Mouse (Mus musculus) layer of hippocampus, adult 11-12 months (tissue): ENCODE measurements around the gene Myo15b.

Source experiments
- DNase-seq: peaks from one replicate; pipeline ENCODE4 v3.0.0; 2022; ENCODE audit warnings: low spot score

Myo15b gene

GRCm38 (mm10) chr11:115858354-115858753 lies at the start of gene Myo15b:
Gene Myo15b, plus strand, starts transcription at chr11:115858406.
- no peak for DNase-seq

GRCm38 (mm10) chr11:115808696-115809310 lies 49.4 kb upstream of the Myo15b start:
- DNase-seq: no peak

DNA sequence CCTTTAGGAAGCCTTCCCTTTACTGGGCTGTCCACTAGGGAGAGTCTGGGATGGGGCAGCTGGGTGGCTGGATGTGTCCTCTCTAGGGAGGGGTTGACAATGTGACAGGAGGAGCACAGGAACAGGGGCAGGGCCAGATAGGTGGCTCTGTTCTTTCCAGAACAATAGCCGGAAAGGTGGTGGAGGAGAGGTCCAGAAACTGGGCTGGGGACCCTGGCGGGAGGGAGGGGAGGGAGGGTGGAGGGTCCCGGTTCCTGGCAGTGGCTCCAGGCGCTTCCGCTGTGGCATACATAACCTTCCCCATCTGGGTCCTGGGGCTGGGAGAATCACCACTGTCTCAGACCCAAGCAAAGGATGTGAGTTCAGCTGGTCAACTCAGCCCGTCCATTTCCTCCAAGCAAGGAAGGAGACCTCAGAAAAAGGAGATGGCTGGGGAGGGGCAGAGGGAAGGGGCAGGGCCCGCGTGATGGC lies 48.9 kb upstream of the Myo15b start:
- no peak for DNase-seq

GRCm38 (mm10) chr11:115810377-115810776 lies 47.8 kb upstream of the Myo15b start:
- DNase-seq: no peak

- DNase-seq: no peak
These were observed 46.7 kb upstream of the Myo15b start for GRCm38 (mm10) chr11:115811381-115812093.

- no peak for DNase-seq
These were observed 46.1 kb upstream of the Myo15b start for GRCm38 (mm10) chr11:115812095-115812494.

GRCm38 (mm10) chr11:115812533-115813420 lies 45.4 kb upstream of the Myo15b start:
- DNase-seq: no peak

DNA sequence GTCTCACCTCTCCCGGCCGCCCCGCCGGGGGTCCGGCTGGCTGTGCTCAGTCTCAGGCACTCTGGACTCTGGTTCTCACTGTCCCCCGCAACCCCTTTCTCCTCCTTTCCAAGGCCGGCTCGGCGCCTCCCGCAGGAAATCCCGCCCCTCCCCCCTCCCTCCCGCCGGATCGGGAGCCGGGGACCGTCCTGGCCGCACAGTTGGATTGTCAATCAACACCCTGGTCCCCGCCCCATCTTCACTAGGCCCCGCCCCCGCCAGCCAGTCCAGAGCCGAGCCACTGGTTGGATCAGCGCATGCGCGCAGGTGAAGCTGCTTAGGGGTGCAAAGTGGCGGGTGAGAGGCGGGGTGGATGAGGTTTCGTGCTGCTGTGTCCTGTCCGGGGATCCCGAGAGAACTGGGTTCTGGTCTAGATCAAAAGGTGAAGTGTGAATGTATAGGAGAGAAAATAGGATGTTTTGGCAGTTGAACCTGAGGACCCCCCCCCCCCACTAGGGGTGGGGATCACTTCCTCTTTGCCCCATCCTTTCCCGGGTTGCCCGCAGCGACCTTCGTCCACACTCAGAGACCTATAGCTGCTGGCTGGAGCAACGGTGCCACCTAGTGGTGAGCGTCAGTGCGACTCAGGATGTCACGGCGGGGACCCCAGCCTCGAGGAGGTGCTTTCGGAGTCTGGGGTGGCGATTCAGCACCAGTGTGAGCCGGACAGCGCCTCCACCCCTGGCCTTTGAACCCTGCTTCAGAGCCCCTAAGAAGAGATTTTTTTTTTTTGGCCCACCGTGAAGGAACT lies 44.5 kb upstream of the Myo15b start, which contains the start of gene Caskin2:
Gene Caskin2, minus strand, starts transcription at position 133 of the 790 bp plus-strand sequence.
- peak; percentile 92 for DNase-seq

GRCm38 (mm10) chr11:115814605-115815450 lies 43.4 kb upstream of the Myo15b start, which contains the start of gene Tsen54:
Gene Tsen54, plus strand, starts transcription at chr11:115814724.
- DNase-seq: peak; percentile 73

DNA sequence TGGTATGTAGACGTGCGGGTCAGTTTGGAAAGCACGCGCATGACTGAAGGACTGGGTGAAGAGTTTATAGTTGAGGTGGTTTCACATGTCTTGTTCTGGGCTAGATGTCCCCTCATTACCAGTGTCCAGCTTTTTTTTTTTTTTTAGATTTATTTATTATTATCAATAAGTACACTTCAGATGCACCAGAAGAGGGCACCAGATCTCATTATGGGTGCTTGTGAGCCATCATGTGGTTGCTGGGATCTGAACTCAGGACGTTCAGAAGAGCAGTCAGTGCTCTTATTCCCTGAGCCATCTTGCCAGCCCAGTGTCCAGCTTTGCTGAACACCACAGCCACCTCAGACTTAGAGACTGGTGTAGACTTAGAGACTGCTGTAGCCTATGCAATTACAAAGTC lies 40.9 kb upstream of the Myo15b start:
- no peak for DNase-seq

DNA sequence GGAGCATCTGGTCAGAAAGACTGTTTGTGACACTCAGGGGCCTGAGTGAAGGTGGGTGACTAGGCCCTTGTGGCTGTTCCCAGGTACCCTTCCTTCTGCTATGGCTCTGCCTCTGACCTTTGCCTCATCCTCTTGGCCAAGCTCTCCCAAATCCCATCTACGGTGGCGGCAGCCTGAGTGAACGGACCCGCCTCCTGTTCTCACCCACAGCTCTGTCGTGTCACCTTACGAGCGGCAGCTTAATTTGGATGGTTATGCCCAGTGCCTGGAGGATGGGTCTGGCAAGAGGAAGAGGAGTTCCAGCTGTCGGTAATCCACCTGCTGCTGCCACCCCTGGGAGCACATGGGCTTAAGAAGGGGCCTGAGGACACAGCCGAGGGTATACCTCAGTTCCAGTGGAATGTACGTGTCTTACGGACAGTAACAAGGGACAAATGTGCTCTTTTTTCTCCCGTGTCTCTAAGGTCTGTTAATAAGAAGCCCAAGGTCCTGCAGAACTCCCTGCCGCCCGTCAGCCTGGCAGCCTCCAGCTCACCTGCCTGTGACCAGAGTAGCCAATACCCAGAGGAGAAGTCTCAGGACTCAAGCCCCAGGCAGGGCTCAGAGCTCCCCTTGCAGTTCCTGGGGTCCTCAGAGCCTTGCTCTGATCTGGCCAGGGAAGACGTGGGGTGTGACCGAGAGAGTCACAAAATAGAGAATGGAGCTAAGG lies 38.1 kb upstream of the Myo15b start:
- DNase-seq: no peak

DNA sequence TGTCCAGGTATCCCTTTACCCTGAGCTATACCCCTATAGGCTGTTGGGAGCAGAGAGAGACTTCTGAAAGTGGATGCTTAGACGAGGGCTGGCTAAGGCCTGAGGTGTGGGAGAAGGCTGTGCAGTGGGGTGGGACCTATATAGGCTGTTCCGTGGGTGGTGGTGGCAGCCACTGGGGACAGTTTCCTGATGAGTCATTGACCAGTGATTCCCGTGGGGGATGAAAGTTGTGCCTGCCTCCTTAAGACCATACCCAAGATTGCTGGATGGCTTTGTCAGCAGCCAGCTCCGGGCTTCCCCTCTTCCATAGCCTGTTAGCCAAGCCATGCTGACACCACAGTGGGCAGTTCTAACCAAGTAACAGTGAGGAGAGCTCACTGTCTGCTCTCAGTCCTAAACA lies 37.2 kb upstream of the Myo15b start:
- DNase-seq: no peak

DNA sequence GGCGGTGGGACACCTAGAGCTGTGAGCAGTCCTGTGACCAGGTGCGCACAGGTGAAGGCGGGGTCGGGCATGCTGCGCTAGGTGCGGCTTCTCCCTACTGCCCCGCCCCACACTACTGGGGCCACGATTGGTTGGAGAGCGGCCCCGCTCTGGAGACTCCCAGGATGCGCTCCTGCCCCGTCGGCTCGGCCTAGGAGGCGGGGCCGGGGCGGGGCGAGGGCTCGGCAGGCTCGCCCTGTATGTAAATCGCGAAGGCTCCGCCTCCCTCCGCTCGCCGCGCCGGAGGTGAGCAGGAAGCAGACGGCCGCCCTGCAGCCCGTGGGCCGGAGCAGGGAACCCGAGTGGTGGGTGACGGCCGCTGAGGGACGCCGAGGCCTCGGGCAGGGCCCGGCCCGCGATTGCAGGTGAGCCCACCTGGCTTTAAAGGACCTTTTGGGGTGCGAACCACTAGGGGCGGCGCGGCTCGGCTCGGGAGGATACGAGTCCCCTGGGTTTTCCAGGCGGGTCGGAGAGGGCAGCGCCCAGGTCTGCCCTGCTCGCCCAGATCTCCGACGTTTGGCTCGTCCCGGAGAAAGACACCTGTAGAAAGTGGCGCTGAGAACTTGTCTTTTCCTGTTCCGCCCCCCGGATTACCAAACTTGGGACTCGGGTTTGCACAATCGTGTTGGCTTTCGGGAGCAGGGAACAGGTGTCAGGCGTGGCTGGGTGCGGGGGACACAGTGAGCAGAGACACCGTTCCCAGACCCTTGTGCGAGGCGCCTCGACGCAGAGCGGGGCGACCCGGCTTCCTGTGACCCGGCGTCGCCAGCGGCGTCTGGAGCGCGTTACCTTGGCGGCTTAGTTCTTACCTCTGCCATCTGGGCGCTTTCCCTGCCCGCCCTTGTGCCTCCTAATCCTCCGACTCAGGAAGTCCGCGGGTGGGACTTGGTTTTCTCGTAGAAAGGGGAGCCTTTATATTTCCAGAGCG lies 34.1 kb upstream of the Myo15b start, which contains the start of gene Llgl2:
Gene Llgl2, plus strand, starts transcription at position 276 of the 967 bp plus-strand sequence.
- peak; percentile 66 for DNase-seq

GRCm38 (mm10) chr11:115824813-115825212 lies 33.4 kb upstream of the Myo15b start:
- no peak for DNase-seq

GRCm38 (mm10) chr11:115826487-115826886 lies 31.7 kb upstream of the Myo15b start:
- no peak for DNase-seq

GRCm38 (mm10) chr11:115827624-115828023 lies 30.6 kb upstream of the Myo15b start:
- DNase-seq: no peak

GRCm38 (mm10) chr11:115829036-115829435 lies 29.2 kb upstream of the Myo15b start:
- no peak for DNase-seq

DNA sequence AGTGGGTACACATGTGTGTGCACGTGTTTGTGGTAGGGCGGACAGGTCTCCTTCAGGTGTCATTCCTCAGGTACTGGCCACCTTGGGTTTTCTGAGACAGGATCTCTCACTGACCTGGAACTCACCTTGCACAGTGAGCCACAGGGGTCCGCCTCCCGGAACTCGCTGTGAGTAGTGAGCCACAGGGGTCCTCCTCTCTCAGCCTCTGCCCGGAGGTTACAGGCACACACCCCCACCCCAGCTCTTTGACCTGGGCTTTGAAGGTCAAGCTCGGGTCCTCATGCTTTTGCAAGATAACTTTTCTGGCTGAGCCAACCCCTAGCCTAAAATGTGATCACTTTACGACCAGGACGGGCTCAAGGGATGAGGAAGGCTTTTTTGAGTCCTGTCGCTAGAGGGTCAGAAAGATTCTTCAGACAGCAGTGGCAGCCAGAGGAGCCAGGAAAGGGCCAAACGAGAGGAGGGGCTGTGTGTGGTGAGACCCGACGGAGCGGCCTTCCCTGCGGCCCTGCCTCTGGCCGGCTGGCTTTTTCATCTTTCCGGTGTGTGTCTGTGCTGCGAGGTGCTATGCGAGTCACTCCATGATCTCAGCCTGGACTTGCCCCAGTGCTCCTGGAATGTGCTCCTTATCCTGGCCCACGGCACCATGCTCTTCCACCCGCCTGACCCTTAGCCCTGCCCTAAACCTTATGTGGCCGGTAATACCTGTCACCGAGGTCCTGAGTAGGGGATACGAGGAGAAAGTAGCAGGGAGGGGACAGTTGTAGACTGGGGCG lies 27.5 kb upstream of the Myo15b start:
- no peak for DNase-seq
